Mouse (Mus musculus): ENCODE results near the gene Ghrl. TPM values are rescaled to one million over a fixed set of nuclear protein-coding genes. Genes with fewer than 3 reads are reported as not detected.

Ghrl gene
- polyA plus RNA-seq, 1 experiment from 2014 or later: not detected

DNA sequence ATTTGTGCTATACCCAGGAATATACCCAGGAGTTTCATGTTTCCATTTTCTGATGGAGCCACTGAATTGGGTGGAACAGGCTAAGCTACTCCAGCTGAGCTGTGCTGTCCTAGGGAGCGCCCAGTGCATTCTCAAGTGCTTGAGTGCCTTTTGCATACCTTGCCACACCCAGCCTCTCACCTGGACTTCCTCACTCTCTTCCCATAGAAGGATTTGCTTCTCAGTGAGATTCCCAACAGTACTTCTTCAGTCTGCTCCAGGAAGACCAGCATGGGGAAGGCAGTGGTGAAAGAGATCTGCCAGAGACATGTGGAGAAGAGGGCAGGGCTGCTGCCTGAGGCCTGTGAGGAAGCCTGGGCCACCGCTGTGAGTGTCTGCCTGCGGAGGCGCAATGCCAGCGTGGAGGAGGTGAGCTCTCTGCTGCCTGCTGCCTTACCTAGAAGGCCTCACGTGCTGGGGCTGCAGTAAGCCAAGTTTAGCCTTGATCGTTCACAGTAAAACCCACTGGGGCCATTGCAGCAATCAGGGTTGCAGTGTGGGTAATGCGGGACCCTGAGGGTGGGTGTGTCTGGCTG lies 33.0 kb downstream of the Ghrl start:
- no peak overlapping the region for H3K9ac ChIP-seq (ENCODE audit: low read length)
- H3K27me3 ChIP-seq (ENCODE audit: control insufficient read depth, insufficient read depth, low read length): no peaks in the 10 kb centered on the region
- peaks cover 19 to 28% of the 10 kb centered on the region in 2 experiments for H3K4me1 ChIP-seq (ENCODE audit: control insufficient read depth in 2 of 2, insufficient read depth in 2 of 2, low read length in 2 of 2)
- WGBS: 53% methylated on average over 8 of the region's 8 CpGs
- no peak overlapping the region for H3K4me2 ChIP-seq (ENCODE audit: low read length)
- no peak overlapping the region for H3K27ac ChIP-seq (replicated peaks in 1 of 2; ENCODE audit: control insufficient read depth in 1 of 2, insufficient read depth in 1 of 2, low read depth in 2 of 2, low read length in 2 of 2)
- no peaks in the 10 kb centered on the region for H3K9me3 ChIP-seq (ENCODE audit: control insufficient read depth, low read length)
- no peak for ATAC-seq (ENCODE audit: insufficient number of reproducible peaks, insufficient read depth, low FRiP score, low read depth)
- no peaks in the 10 kb centered on the region for H3K36me3 ChIP-seq (ENCODE audit: control insufficient read depth, insufficient read depth, low read length)
- no peak overlapping the region for H3K4me3 ChIP-seq (ENCODE audit: control insufficient read depth in 1 of 2, insufficient read depth in 1 of 2, low read depth in 1 of 2, low read length in 2 of 2)

GRCm38 (mm10) chr6:113683081-113683825 lies 36.4 kb downstream of the Ghrl start:
- H3K36me3 ChIP-seq (ENCODE audit: control insufficient read depth, insufficient read depth, low read length): peaks cover 3% of the 10 kb centered on the region; the same call in 1 of the 2 replicates
- no peak overlapping the region for H3K27ac ChIP-seq (replicated peaks in 1 of 2; ENCODE audit: control insufficient read depth in 1 of 2, insufficient read depth in 1 of 2, low read depth in 2 of 2, low read length in 2 of 2)
- H3K9me3 ChIP-seq (ENCODE audit: control insufficient read depth, low read length): no peaks in the 10 kb centered on the region
- H3K4me1 ChIP-seq (ENCODE audit: control insufficient read depth in 2 of 2, insufficient read depth in 2 of 2, low read length in 2 of 2): peaks cover 5 to 16% of the 10 kb centered on the region in 2 experiments; a peak in 3 of 4 replicates
- H3K27me3 ChIP-seq (ENCODE audit: control insufficient read depth, insufficient read depth, low read length): no peaks in the 10 kb centered on the region
- ATAC-seq (ENCODE audit: insufficient number of reproducible peaks, insufficient read depth, low FRiP score, low read depth): no peak
- 88% methylated on average over 10 of the region's 10 CpGs for WGBS
- H3K9ac ChIP-seq (ENCODE audit: low read length): no peak overlapping the region
- H3K4me2 ChIP-seq (ENCODE audit: low read length): no peak overlapping the region
- H3K4me3 ChIP-seq (ENCODE audit: control insufficient read depth in 1 of 2, insufficient read depth in 1 of 2, low read depth in 1 of 2, low read length in 2 of 2): no peak overlapping the region

- ATAC-seq (ENCODE audit: insufficient number of reproducible peaks, insufficient read depth, low FRiP score, low read depth): no peak; the same call in 1 of the 2 replicates
- H3K27ac ChIP-seq (replicated peaks in 1 of 2; ENCODE audit: control insufficient read depth in 1 of 2, insufficient read depth in 1 of 2, low read depth in 2 of 2, low read length in 2 of 2): no peak overlapping the region
- no peaks in the 10 kb centered on the region for H3K9me3 ChIP-seq (ENCODE audit: control insufficient read depth, low read length)
- no peak overlapping the region for H3K9ac ChIP-seq (ENCODE audit: low read length)
- no peaks in the 10 kb centered on the region for H3K27me3 ChIP-seq (ENCODE audit: control insufficient read depth, insufficient read depth, low read length)
- H3K4me2 ChIP-seq (ENCODE audit: low read length): no peak overlapping the region
- H3K36me3 ChIP-seq (ENCODE audit: control insufficient read depth, insufficient read depth, low read length): peaks cover 3% of the 10 kb centered on the region; the same call in 1 of the 2 replicates
- H3K4me1 ChIP-seq (ENCODE audit: control insufficient read depth in 2 of 2, insufficient read depth in 2 of 2, low read length in 2 of 2): peaks cover 0 to 7% of the 10 kb centered on the region in 2 experiments; a peak in 1 of 4 replicates
- 15% methylated on average over 4 of the region's 4 CpGs for WGBS
- H3K4me3 ChIP-seq (ENCODE audit: control insufficient read depth in 1 of 2, insufficient read depth in 1 of 2, low read depth in 1 of 2, low read length in 2 of 2): no peak overlapping the region
Observed at GRCm38 (mm10) chr6:113681271-113681670, 38.4 kb downstream of the Ghrl start.

DNA sequence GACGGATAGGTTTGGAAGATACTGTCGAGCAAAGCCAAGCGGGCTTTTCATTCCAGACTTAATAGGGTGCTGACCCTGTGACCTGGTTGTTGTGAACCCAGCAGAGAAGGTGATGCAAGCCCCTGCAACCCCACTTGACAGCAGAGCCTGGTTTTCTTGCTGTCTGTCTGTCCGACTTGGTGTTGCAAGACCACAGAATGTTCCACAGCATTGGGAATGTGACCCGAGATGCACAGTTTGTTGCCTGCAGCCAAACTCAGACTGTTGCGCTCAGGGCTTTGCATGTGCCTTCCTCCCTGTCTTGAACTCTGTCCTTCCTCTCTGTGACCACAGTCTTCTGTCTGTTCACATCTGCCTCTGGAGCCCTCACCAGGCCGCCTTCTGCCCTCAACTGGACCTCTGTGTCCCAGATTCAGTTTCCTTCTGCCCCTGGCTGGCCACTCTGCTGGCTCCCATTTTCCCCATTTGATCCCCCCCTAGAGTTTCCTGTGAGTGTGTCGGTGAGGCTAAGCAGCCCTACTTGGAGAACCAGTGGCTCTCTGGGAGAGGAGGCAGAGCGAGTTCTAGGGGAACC lies 39.6 kb downstream of the Ghrl start:
- peaks cover 3% of the 10 kb centered on the region; the same call in 1 of the 2 replicates for H3K36me3 ChIP-seq (ENCODE audit: control insufficient read depth, insufficient read depth, low read length)
- H3K4me3 ChIP-seq (ENCODE audit: control insufficient read depth in 1 of 2, insufficient read depth in 1 of 2, low read depth in 1 of 2, low read length in 2 of 2): no peak overlapping the region
- no peak overlapping the region for H3K4me2 ChIP-seq (ENCODE audit: low read length)
- peaks cover 0 to 7% of the 10 kb centered on the region in 2 experiments; a peak in 1 of 4 replicates for H3K4me1 ChIP-seq (ENCODE audit: control insufficient read depth in 2 of 2, insufficient read depth in 2 of 2, low read length in 2 of 2)
- WGBS: 71% methylated on average over 9 of the region's 9 CpGs
- no peaks in the 10 kb centered on the region for H3K9me3 ChIP-seq (ENCODE audit: control insufficient read depth, low read length)
- ATAC-seq (ENCODE audit: insufficient number of reproducible peaks, insufficient read depth, low FRiP score, low read depth): no peak
- H3K27me3 ChIP-seq (ENCODE audit: control insufficient read depth, insufficient read depth, low read length): no peaks in the 10 kb centered on the region
- H3K9ac ChIP-seq (ENCODE audit: low read length): no peak overlapping the region
- H3K27ac ChIP-seq (replicated peaks in 1 of 2; ENCODE audit: control insufficient read depth in 1 of 2, insufficient read depth in 1 of 2, low read depth in 2 of 2, low read length in 2 of 2): no peak overlapping the region

DNA sequence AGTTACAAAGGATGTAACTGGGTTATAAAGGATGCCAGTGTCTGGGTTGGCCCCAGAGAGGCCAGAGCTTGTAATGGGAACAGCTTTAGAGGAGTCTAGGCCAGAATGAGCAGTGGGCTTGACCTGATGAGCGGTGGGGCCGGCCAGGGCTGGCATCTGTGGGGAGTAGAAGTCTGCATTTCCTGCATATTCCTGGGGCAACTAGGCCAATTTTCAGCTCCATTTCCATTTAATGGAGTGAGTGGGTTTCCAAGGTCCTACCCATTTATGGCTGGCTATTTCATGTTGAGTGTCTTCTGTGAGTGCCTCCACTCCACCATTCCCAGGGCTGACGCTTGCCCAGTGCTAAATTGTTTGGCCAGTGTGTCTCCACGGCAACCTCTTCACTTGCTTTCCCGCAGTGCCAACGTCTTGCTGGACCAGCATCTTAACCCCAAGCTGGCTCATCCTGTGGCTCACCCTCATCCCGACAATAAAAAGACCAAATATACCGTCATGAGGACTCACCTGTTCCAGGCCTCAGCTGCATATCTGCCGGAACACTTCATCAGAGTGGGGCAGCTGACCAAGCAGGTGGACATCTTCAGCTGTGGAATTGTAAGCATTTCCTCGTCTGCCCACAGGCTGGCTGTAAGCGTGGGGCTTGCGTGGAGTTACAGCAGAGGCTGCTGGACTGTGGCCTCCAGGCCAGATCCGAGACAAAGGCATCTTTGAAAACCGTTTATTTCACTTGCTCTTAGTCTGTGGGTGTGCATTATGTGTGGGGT lies 41.3 kb downstream of the Ghrl start:
- no peak overlapping the region for H3K4me2 ChIP-seq (ENCODE audit: low read length)
- 81% methylated on average over 14 of the region's 14 CpGs for WGBS

GRCm38 (mm10) chr6:113677070-113677734 lies 42.5 kb downstream of the Ghrl start:
- no peak overlapping the region for H3K4me2 ChIP-seq (ENCODE audit: low read length)
- peaks cover 0 to 7% of the 10 kb centered on the region in 2 experiments; a peak in 1 of 4 replicates for H3K4me1 ChIP-seq (ENCODE audit: control insufficient read depth in 2 of 2, insufficient read depth in 2 of 2, low read length in 2 of 2)
- 72% methylated on average over 14 of the region's 14 CpGs for whole genome bisulfite sequencing
- no peaks in the 10 kb centered on the region for H3K27me3 ChIP-seq (ENCODE audit: control insufficient read depth, insufficient read depth, low read length)
- H3K27ac ChIP-seq (replicated peaks in 1 of 2; ENCODE audit: control insufficient read depth in 1 of 2, insufficient read depth in 1 of 2, low read depth in 2 of 2, low read length in 2 of 2): no peak overlapping the region
- no peaks in the 10 kb centered on the region for H3K9me3 ChIP-seq (ENCODE audit: control insufficient read depth, low read length)
- peaks cover 6% of the 10 kb centered on the region for H3K36me3 ChIP-seq (ENCODE audit: control insufficient read depth, insufficient read depth, low read length)
- H3K9ac ChIP-seq (ENCODE audit: low read length): no peak overlapping the region
- ATAC-seq (ENCODE audit: insufficient number of reproducible peaks, insufficient read depth, low FRiP score, low read depth): no peak
- no peak overlapping the region for H3K4me3 ChIP-seq (ENCODE audit: control insufficient read depth in 1 of 2, insufficient read depth in 1 of 2, low read depth in 1 of 2, low read length in 2 of 2)

More for the DNA sequence above, 41.3 kb downstream of the Ghrl start:
- H3K4me3 ChIP-seq (ENCODE audit: control insufficient read depth in 1 of 2, insufficient read depth in 1 of 2, low read depth in 1 of 2, low read length in 2 of 2): no peak overlapping the region
- no peak for ATAC-seq (ENCODE audit: insufficient number of reproducible peaks, insufficient read depth, low FRiP score, low read depth)
- peaks cover 0 to 7% of the 10 kb centered on the region in 2 experiments; a peak in 1 of 4 replicates for H3K4me1 ChIP-seq (ENCODE audit: control insufficient read depth in 2 of 2, insufficient read depth in 2 of 2, low read length in 2 of 2)
- H3K9me3 ChIP-seq (ENCODE audit: control insufficient read depth, low read length): no peaks in the 10 kb centered on the region
- peaks cover 3% of the 10 kb centered on the region; the same call in 1 of the 2 replicates for H3K36me3 ChIP-seq (ENCODE audit: control insufficient read depth, insufficient read depth, low read length)
- H3K27ac ChIP-seq (replicated peaks in 1 of 2; ENCODE audit: control insufficient read depth in 1 of 2, insufficient read depth in 1 of 2, low read depth in 2 of 2, low read length in 2 of 2): no peak overlapping the region
- H3K27me3 ChIP-seq (ENCODE audit: control insufficient read depth, insufficient read depth, low read length): no peaks in the 10 kb centered on the region
- H3K9ac ChIP-seq (ENCODE audit: low read length): no peak overlapping the region

DNA sequence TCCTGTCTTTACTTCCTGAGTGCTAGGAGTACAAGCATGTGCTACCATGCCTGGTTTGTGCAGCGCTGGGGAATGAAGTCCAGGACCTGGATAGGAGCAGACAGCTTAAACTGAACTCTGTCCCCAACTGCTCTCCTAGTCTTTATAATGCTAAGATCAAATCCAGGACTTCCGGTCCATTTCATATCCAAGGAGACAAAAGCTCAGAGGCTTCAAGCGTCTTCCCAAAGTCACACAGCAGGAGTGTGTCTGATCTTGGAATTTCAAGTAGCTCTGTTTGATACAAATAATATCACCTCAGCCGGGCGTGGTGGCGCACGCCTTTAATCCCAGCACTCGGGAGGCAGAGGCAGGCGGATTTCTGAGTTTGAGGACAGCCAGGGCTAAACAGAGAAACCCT lies 43.7 kb downstream of the Ghrl start:
- Histone ChIP-seq H3K4me3 (ENCODE audit: control insufficient read depth in 1 of 2, insufficient read depth in 1 of 2, low read depth in 1 of 2, low read length in 2 of 2) (no peak overlapping the region), H3K4me2 (ENCODE audit: low read length) (no peak overlapping the region), H3K9me3 (ENCODE audit: control insufficient read depth, low read length) (no peaks in the 10 kb centered on the region), H3K27me3 (ENCODE audit: control insufficient read depth, insufficient read depth, low read length) (no peaks in the 10 kb centered on the region), H3K4me1 (ENCODE audit: control insufficient read depth in 2 of 2, insufficient read depth in 2 of 2, low read length in 2 of 2) (peaks cover 0 to 5% of the 10 kb centered on the region in 2 experiments; a peak in 1 of 4 replicates), H3K36me3 (ENCODE audit: control insufficient read depth, insufficient read depth, low read length) (peaks cover 6% of the 10 kb centered on the region), H3K9ac (ENCODE audit: low read length) (no peak overlapping the region), H3K27ac (replicated peaks in 1 of 2; ENCODE audit: control insufficient read depth in 1 of 2, insufficient read depth in 1 of 2, low read depth in 2 of 2, low read length in 2 of 2) (no peak overlapping the region)
- 88% methylated on average over 9 of the region's 9 CpGs for WGBS
- no peak for ATAC-seq (ENCODE audit: insufficient number of reproducible peaks, insufficient read depth, low FRiP score, low read depth)

Measured in heart, embryonic 14.5 days (tissue).